Mouse (Mus musculus): ENCODE data around the gene Gm10722. TPM values are rescaled to one million over a fixed set of nuclear protein-coding genes. Genes with fewer than 3 reads are reported as not detected.
"Not testable (repeated sequence)": the region's sequence is repeated elsewhere in the genome, so short reads cannot be mapped to it uniquely, and the experiment has no call there.

The Gm10722 gene
- polyA plus RNA-seq, 1 experiment from 2014 or later = not detected

DNA sequence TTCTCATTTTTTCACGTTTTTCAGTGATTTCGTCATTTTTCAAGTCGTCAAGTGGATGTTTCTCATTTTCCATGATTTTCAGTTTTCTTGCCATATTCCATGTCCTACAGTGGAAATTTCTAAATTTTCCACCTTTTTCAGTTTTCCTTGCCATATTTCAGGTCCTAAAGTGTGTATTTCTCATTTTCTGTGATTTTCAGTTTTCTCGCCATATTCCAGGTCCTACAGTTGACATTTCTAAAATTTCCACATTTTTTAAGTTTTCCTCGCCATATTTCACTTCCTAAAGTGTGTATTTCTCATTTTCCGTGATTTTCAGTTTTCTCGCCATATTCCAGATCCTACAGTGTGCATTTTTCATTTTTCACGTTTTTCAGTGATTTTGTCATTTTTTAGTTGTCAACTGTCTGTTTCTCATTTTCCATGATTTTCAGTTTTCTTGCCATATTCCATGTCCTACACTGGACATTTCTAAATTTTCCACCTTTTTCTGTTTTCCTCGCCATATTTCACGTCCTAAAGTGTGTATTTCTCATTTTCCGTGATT lies 12.1 kb downstream of the Gm10722 start, which contains the start of gene Gm10721:
TSS of gene Gm10721 (plus strand) at position 408 of the 547 bp plus-strand sequence.
- ATAC-seq = not testable (repeated sequence)

DNA sequence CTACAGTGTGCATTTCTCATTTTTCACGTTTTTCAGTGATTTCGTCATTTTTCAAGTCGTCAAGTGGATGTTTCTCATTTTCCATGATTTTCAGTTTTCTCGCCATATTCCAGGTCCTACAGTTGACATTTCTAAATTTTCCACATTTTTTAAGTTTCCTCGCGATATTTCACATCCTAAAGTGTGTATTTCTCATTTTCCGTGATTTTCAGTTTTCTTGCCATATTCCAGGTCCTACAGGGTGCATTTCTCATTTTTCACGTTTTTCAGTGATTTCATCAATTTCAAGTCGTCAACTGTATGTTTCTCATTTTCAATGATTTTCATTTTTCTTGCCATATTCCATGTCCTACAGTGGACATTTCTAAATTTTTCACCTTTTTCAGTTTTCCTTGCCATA lies 14.6 kb downstream of the Gm10722 start, which contains the start of gene Gm10720:
TSS of gene Gm10720 (plus strand) at position 301 of the 400 bp plus-strand sequence.
- not testable (repeated sequence) for H3K36me3 ChIP-seq (ENCODE audit: control insufficient read depth, insufficient read depth); ATAC-seq; H3K9me3 ChIP-seq (ENCODE audit: control insufficient read depth, low read length); H3K27me3 ChIP-seq (replicated peaks; ENCODE audit: control insufficient read depth, insufficient read depth, low read length); H3K9ac ChIP-seq (replicated peaks; ENCODE audit: low read depth, low read length); H3K4me1 ChIP-seq (replicated peaks; ENCODE audit: control insufficient read depth, insufficient read depth, low read length); H3K27ac ChIP-seq (ENCODE audit: low read length); H3K4me2 ChIP-seq (ENCODE audit: low read length); H3K4me3 ChIP-seq (replicated peaks; ENCODE audit: low read length)
- WGBS = 65% methylated on average over 4 of the region's 9 CpGs

More for the DNA sequence above, 12.1 kb downstream of the Gm10722 start, which contains the start of gene Gm10721:
- H3K27ac ChIP-seq (ENCODE audit: low read length); H3K9ac ChIP-seq (replicated peaks; ENCODE audit: low read depth, low read length); H3K36me3 ChIP-seq (ENCODE audit: control insufficient read depth, insufficient read depth); H3K4me2 ChIP-seq (ENCODE audit: low read length); H3K27me3 ChIP-seq (replicated peaks; ENCODE audit: control insufficient read depth, insufficient read depth, low read length); H3K4me1 ChIP-seq (replicated peaks; ENCODE audit: control insufficient read depth, insufficient read depth, low read length); H3K4me3 ChIP-seq (replicated peaks; ENCODE audit: low read length); H3K9me3 ChIP-seq (ENCODE audit: control insufficient read depth, low read length): not testable (repeated sequence)
- no CpG with 5 or more reads among the region's 11 CpGs for WGBS

DNA sequence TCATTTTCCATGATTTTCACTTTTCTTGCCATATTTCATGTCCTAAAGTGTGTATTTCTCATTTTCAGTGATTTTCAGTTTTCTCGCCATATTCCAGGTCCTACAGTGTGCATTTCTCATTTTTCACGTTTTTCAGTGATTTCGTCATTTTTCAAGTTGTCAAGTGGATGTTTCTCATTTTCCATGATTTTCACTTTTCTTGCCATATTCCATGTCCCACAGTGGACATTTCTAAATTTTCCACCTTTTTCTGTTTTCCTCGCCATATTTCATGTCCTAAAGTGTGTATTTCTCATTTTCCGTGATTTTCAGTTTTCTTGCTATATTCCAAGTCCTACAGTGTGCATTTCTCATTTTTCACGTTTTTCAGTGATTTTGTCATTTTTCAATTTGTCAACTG lies 15.2 kb downstream of the Gm10722 start:
- H3K4me3 ChIP-seq (replicated peaks; ENCODE audit: low read length); H3K27me3 ChIP-seq (replicated peaks; ENCODE audit: control insufficient read depth, insufficient read depth, low read length); H3K9me3 ChIP-seq (ENCODE audit: control insufficient read depth, low read length); H3K4me2 ChIP-seq (ENCODE audit: low read length); H3K4me1 ChIP-seq (replicated peaks; ENCODE audit: control insufficient read depth, insufficient read depth, low read length); H3K27ac ChIP-seq (ENCODE audit: low read length); H3K36me3 ChIP-seq (ENCODE audit: control insufficient read depth, insufficient read depth); H3K9ac ChIP-seq (replicated peaks; ENCODE audit: low read depth, low read length); ATAC-seq: not testable (repeated sequence)
- 78% methylated on average over 4 of the region's 6 CpGs for WGBS

DNA sequence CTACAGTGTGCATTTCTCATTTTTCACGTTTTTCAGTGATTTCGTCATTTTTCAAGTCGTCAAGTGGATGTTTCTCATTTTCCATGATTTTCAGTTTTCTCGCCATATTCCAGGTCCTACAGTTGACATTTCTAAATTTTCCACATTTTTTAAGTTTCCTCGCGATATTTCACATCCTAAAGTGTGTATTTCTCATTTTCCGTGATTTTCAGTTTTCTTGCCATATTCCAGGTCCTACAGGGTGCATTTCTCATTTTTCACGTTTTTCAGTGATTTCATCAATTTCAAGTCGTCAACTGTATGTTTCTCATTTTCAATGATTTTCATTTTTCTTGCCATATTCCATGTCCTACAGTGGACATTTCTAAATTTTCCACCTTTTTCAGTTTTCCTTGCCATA lies 16.4 kb downstream of the Gm10722 start, which contains the start of gene Gm10719:
TSS of gene Gm10719 (plus strand) at position 301 of the 400 bp plus-strand sequence.
- H3K9me3 ChIP-seq (ENCODE audit: control insufficient read depth, low read length); H3K4me3 ChIP-seq (replicated peaks; ENCODE audit: low read length); H3K9ac ChIP-seq (replicated peaks; ENCODE audit: low read depth, low read length); H3K4me2 ChIP-seq (ENCODE audit: low read length); ATAC-seq; H3K36me3 ChIP-seq (ENCODE audit: control insufficient read depth, insufficient read depth); H3K27ac ChIP-seq (ENCODE audit: low read length); H3K27me3 ChIP-seq (replicated peaks; ENCODE audit: control insufficient read depth, insufficient read depth, low read length); H3K4me1 ChIP-seq (replicated peaks; ENCODE audit: control insufficient read depth, insufficient read depth, low read length): not testable (repeated sequence)
- WGBS = 100% methylated on average over 1 of the region's 9 CpGs

DNA sequence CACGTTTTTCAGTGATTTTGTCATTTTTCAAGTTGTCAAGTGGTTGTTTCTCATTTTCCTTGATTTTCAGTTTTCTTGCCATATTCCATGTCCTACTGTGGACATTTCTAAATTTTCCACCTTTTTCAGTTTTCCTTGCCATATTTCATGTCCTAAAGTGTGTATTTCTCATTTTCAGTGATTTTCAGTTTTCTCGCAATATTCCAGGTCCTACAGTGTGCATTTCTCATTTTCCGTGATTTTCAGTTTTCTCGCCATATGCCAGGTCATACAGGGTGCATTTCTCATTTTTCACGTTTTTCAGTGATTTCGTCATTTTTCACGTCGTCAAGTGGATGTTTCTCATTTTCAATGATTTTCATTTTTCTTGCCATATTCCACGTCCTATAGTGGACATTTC lies 18.2 kb downstream of the Gm10722 start:
- H3K4me3 ChIP-seq (replicated peaks; ENCODE audit: low read length); H3K4me1 ChIP-seq (replicated peaks; ENCODE audit: control insufficient read depth, insufficient read depth, low read length); H3K36me3 ChIP-seq (ENCODE audit: control insufficient read depth, insufficient read depth); H3K27me3 ChIP-seq (replicated peaks; ENCODE audit: control insufficient read depth, insufficient read depth, low read length); H3K27ac ChIP-seq (ENCODE audit: low read length); ATAC-seq; H3K9me3 ChIP-seq (ENCODE audit: control insufficient read depth, low read length); H3K4me2 ChIP-seq (ENCODE audit: low read length); H3K9ac ChIP-seq (replicated peaks; ENCODE audit: low read depth, low read length): not testable (repeated sequence)
- 69% methylated on average over 9 of the region's 9 CpGs for WGBS

DNA sequence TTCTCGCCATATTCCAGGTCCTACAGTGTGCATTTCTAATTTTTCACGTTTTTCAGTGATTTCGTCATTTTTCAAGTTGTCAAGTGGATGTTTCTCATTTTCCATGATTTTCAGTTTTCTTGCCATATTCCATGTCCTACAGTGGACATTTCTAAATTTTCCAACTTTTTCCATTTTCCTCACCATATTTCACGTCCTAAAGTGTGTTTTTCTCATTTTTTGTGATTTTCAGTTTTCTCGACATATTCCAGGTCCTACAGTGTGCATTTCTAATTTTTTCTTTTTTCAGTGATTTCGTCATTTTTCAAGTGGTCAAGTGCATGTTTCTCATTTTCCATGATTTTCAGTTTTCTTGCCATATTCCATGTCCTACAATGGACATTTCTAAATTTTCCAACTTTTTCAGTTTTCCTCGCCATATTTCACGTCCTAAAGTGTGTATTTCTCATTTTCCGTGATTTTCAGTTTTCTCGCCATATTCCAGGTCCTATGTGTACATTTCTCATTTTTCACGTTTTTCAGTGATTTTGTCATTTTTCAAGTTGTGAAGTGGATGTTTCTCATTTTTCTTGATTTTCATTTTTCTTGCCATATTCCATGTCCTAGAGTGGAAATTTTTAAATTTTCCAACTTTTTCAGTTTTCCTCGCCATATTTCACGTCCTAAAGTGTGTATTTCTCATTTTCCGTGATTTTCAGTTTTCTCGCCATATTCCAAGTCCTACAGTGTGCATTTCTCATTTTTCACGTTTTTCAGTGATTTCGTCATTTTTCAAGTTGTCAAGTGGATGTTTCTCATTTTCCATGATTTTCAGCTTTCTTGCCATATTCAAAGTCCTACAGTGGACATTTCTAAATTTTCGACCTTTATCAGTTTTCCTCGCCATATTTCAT lies 19.4 kb downstream of the Gm10722 start:
- H3K9ac ChIP-seq (replicated peaks; ENCODE audit: low read depth, low read length); H3K27ac ChIP-seq (ENCODE audit: low read length); H3K9me3 ChIP-seq (ENCODE audit: control insufficient read depth, low read length); H3K36me3 ChIP-seq (ENCODE audit: control insufficient read depth, insufficient read depth); ATAC-seq; H3K4me2 ChIP-seq (ENCODE audit: low read length); H3K4me3 ChIP-seq (replicated peaks; ENCODE audit: low read length); H3K4me1 ChIP-seq (replicated peaks; ENCODE audit: control insufficient read depth, insufficient read depth, low read length); H3K27me3 ChIP-seq (replicated peaks; ENCODE audit: control insufficient read depth, insufficient read depth, low read length): not testable (repeated sequence)
- WGBS = 75% methylated on average over 11 of the region's 19 CpGs

DNA sequence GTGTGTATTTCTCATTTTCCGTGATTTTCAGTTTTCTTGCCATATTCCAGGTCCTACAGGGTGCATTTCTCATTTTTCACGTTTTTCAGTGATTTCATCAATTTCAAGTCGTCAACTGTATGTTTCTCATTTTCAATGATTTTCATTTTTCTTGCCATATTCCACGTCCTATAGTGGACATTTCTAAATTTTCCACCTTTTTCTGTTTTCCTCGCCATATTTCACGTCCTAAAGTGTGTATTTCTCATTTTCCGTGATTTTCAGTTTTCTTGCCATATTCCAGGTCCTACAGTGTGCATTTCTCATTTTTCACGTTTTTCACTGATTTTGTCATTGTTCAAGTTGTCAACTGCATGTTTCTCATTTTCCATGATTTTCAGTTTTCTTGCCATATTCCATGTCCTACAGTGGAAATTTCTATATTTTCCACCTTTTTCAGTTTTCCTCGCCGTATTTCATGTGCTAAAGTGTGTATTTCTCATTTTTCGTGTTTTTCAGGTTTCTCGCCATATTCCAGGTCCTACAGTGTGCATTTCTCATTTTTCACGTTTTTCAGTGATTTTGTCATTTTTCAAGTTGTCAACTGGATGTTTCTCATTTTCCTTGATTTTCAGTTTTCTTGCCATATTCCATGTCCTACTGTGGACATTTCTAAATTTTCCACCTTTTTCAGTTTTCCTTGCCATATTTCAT lies 21.7 kb downstream of the Gm10722 start:
- not testable (repeated sequence) for H3K36me3 ChIP-seq (ENCODE audit: control insufficient read depth, insufficient read depth); H3K4me1 ChIP-seq (replicated peaks; ENCODE audit: control insufficient read depth, insufficient read depth, low read length); H3K4me3 ChIP-seq (replicated peaks; ENCODE audit: low read length); H3K27ac ChIP-seq (ENCODE audit: low read length); H3K4me2 ChIP-seq (ENCODE audit: low read length); ATAC-seq; H3K9me3 ChIP-seq (ENCODE audit: control insufficient read depth, low read length); H3K27me3 ChIP-seq (replicated peaks; ENCODE audit: control insufficient read depth, insufficient read depth, low read length); H3K9ac ChIP-seq (replicated peaks; ENCODE audit: low read depth, low read length)
- WGBS = 77% methylated on average over 9 of the region's 13 CpGs

DNA sequence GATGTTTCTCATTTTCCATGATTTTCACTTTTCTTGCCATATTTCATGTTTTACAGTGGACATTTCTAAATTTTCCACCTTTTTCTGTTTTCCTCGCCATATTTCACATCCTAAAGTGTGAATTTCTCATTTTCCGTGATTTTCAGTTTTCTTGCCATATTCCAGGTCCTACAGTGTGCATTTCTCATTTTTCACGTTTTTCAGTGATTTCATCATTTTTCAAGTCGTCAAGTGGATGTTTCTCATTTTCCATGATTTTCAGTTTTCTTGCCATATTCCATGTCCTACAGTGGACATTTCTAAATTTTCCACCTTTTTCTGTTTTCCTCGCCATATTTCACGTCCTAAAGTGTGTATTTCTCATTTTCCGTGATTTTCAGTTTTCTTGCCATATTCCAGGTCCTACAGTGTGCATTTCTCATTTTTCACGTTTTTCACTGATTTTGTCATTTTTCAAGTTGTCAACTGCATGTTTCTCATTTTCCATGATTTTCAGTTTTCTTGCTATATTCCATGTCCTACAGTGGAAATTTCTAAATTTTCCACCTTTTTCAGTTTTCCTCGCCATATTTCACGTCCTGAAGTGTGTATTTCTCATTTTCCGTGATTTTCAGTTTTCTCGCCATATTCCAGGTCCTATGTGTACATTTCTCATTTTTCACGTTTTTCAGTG lies 22.7 kb downstream of the Gm10722 start, which contains the start of gene Gm10718:
TSS of gene Gm10718 (plus strand) at position 236 of the 673 bp plus-strand sequence.
- not testable (repeated sequence) for H3K27ac ChIP-seq (ENCODE audit: low read length); H3K9me3 ChIP-seq (ENCODE audit: control insufficient read depth, low read length); H3K4me1 ChIP-seq (replicated peaks; ENCODE audit: control insufficient read depth, insufficient read depth, low read length); H3K4me3 ChIP-seq (replicated peaks; ENCODE audit: low read length); H3K27me3 ChIP-seq (replicated peaks; ENCODE audit: control insufficient read depth, insufficient read depth, low read length); H3K36me3 ChIP-seq (ENCODE audit: control insufficient read depth, insufficient read depth); ATAC-seq; H3K4me2 ChIP-seq (ENCODE audit: low read length); H3K9ac ChIP-seq (replicated peaks; ENCODE audit: low read depth, low read length)
- WGBS = 74% methylated on average over 9 of the region's 13 CpGs
